Mouse (Mus musculus) brain, embryonic 14.5 days (tissue): Measurements from ENCODE around the gene Cops7b. TPM values are rescaled to one million over a fixed set of nuclear protein-coding genes. Genes with fewer than 3 reads are reported as not detected.
A peak's percentile ranks its signal among the peaks of the same experiment; 100 is the strongest.
"Not testable (repeated sequence)": the region's sequence is repeated elsewhere in the genome, so short reads cannot be mapped to it uniquely, and the experiment has no call there.

Source experiments
- DNase-seq: peaks from one replicate; pipeline ENCODE4 v3.0.0-alpha.2; 2011; ENCODE audit warnings: low read depth
- CTCF ChIP-seq: fragments of 200-500 bp; IDR thresholded peaks from 2 replicates; pipeline ENCODE4 v1.5.1; 2012; ENCODE audit warnings: inconsistent platforms, mild to moderate bottlenecking, moderate library complexity, borderline replicate concordance; ENCODE audit not compliant: insufficient read depth, insufficient read length; ENCODE audit errors: extremely low read depth
- POLR2A ChIP-seq: fragments of 200-500 bp; IDR thresholded peaks from 2 replicates; pipeline ENCODE4 v1.6.1; 2012; ENCODE audit warnings: mild to moderate bottlenecking, inconsistent platforms, borderline replicate concordance; ENCODE audit not compliant: poor library complexity, insufficient read depth, insufficient read length, severe bottlenecking; ENCODE audit errors: extremely low read depth
- polyA plus RNA-seq: library from polyadenylated mRNA; depleted of rRNA; stranded (reverse); fragments of >200 nt; gene quantifications from 2 replicates; pipeline ENCODE4 v1.2.3, GENCODE M21; 2012; rRNA removed

Gene Cops7b
- polyA plus RNA-seq, result 69.7 and 89.0 TPM in 2 replicates

DNA sequence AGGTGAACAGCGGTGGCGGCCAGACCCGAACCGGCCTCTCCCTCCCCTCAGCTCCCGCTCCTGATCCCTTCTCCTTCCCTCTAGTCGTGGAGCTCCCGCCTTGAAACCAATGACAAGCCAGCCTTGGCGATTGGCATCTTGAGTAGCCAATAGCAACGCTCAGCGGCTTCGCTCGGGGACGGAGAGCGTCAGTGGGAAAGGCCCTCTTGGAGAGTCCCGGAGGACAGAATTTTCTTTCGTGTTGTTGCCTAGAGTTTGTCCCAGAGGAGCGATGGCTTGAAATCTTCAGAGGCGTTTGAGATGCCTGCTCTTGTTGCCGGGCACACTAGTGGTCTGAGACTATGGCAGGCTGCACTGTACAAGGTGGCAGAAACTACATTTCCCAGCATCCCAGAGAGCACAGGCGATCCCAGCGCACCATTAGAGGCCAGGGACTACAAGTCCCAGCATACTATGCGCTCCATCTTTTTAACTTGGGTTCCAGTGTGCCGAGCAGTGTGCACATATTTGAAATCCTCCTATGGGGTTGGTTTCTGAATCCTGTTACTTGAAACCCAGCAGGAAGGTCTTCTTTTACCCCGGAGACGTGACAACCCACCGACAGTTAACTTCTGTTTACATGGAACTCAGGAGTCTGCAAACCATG lies at the start of gene Cops7b, which contains the start of gene Pde6d:
Cops7b (plus strand) TSS at position 454 of the 646 bp plus-strand sequence.
Pde6d (minus strand) TSS at position 179 of the 646 bp plus-strand sequence.
- peak; percentile 99 for DNase-seq
- TF ChIP-seq POLR2A, result peak; percentile 79; the same call in 1 of the 2 replicates
- TF ChIP-seq CTCF, result no peak

DNA sequence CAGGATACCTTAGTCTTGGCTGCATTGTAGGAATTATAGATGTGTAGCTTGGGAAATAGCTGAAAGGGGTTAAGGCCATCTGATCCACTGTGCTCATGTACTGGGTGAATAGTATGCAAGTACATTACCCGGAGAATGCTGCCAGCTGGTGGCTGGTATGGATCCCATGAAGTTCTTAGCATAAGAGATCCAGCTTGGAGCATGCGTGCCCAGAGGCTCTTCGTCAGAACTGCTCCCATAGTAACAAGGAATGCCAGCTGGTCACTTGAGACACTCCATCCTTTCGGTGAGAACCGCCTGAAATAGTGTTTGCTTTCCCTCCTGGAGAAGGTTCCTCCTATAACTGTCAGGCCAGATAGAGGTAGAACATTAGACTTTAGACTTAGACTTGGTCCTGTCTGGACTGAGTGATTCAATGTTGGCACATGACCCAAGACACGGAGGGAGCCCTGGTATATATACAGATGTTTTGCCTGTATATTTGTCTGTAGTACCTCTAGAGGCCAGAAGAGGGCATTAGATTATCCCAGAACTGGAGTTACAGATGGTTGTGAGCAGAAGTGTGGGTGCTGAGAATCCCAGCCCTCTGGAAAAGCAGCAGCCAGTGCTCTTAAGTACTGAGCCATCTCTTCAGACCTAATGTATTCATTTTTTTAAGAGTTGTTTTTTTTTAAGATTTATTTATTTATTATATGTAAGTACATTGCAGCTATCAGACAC lies 49.1 kb upstream of the Cops7b start:
- no peak for TF ChIP-seq POLR2A
- no peak for TF ChIP-seq CTCF
- DNase-seq, result peak; percentile 41

DNA sequence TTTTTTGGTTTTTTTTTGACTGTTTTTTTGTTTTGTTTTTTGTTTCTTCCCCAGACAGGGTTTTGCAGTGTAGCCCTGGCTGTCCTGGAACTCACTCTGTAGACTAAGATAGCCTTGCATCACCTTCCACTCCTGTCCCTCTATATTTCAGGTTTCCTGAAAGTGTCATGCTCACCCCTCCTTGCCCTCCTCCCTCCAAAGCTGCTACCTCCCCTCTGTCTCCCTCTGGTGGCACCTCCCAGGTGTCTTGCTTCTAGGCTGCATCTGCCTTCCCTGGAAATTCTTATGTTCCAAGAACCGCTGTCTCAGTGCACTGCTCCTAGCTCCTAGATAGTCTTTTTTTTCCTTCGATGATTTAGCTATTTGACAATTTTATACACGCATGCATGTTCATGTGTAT lies 44.3 kb upstream of the Cops7b start:
- peak; percentile 12 for DNase-seq
- peak; percentile 41; the same call in 1 of the 2 replicates for TF ChIP-seq CTCF
- TF ChIP-seq POLR2A, result no peak

DNA sequence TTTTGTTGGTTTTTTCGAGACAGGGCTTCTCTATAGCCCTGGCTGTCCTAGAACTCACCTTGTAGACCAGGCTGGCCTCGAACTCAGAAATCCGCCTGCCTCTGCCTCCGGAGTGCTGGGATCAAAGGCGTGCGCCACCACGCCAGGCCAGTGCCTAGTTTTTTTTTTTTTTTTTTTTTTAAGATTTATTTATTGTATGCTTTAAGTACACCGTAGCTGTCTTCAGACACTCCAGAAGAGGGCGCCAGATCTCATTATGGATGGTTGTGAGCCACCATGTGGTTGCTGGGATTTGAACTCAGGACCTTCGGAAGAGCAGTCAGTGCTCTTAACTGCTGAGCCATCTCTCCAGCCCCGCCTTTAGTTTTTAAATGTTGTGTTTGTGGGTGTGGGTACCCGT lies 43.1 kb upstream of the Cops7b start:
- not testable (repeated sequence) for DNase-seq

DNA sequence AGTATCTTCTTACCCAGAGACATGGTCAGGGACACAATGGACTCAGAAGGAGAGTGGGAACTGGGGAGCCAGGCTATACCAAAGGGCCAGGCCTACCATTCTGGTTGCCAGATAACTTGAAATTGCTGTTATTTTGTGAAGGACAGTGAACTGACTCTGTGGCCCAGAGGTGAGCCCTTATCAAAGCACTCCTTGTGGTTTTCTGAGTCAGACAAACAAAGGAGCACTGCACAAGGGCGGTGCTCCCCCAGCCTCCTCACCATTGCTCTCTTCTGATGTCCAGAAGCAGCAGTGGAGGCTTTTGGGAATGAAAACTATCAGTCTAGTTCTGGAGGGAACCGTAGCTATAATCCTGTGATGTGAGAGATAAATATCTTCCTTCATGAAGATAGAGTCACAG lies 40.1 kb upstream of the Cops7b start:
- TF ChIP-seq CTCF (no peak), POLR2A (no peak)
- DNase-seq, result no peak

DNA sequence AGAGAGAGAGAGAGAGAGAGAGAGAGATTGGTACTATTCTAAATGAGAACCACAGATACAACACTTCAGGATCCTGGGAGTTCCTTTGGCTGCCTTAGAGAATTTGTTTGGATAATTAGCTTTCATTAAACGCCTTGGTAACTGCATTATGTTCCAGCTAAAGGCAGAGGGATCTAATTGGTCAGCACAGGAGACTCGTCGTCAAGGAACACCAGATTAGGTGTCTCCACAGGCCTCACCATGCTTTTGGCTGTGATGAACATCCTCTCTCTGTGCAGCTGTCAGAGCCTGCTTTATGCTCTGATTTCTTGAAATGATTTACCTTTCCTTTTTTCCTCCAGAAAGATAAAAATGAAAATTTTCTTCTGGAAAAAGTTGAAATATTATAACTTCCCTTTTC lies 35.9 kb upstream of the Cops7b start:
- TF ChIP-seq CTCF, result no peak
- TF ChIP-seq POLR2A, result no peak
- DNase-seq, result peak; percentile 40

DNA sequence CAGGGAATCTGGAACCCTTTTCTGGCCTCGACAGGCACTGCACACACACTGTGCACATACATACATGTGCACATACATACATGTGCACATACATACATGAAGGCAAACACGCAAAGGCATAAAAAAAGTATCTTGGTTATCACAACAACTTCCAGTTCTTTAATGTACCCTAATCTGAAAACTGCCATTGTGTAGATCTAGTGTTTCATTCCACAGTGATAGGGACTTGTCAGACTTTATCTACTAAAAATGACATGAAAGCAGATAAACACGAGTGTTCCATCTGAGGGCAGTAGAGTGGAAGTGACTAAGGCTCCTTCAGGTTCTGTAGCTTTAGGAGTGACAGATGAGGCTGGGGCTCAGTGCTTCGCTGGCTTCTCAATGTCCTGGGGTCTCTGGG lies 31.4 kb upstream of the Cops7b start:
- TF ChIP-seq CTCF (no peak), POLR2A (no peak)
- no peak for DNase-seq

DNA sequence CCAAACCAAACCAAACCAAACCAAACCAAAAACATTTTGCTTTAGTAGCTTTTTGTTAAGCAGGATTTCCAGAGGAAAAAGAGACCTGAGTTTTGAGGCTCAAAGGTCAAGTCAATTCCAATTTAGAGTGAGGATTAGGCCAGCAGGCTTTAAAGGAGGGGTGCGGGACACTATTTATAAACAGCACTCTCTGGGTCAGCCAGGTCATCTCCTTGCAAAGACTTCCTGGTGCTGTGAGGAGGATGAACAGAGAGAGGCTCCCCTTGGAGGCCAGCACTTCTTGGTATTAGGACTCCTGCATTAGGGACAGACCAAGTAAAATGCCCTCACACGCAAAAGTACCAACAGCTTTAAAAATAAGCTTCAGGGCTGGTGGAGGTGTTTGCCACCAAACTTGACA lies 30.8 kb upstream of the Cops7b start:
- no peak for DNase-seq
- TF ChIP-seq POLR2A, result no peak
- TF ChIP-seq CTCF, result no peak

DNA sequence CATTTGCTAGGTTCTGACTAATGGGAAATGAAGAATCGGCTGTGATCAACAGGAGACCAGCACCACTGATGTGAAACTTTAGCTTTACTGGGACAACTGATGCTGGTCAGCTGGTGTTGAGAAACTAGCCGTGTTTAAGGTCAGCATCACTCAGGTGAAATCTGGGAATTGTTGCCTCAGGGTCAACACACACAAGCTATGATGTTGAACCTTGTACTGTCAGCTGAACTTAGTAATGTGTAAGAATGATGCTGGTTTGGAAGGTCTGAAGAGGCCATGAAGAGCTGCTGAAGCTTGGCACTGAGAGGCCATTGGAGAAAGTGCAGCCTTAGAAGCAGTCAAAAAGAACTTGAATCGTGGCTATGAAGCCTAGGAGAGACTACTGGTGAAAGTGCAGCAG lies 27.0 kb upstream of the Cops7b start:
- TF ChIP-seq CTCF, result no peak
- DNase-seq, result no peak

DNA sequence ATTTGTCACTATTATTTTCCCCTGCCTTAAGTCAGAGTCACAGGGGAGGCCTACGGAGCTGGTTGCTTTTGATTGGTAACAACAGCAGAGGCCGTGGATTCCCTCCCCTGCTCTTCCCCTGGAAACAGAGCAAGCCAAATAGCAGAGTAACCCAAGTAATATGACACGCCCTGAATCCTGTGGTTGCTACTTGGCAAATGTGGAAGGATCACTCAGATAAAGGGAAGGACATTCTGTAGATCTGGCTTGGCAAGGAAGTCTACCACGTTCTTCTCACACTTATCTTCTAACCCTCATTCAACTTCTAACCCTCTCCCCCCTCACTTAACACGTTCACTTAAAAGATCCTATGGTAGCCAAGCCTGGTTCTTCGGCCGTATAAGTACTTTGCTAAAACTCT lies 24.8 kb upstream of the Cops7b start:
- TF ChIP-seq POLR2A (no peak), CTCF (no peak)

DNA sequence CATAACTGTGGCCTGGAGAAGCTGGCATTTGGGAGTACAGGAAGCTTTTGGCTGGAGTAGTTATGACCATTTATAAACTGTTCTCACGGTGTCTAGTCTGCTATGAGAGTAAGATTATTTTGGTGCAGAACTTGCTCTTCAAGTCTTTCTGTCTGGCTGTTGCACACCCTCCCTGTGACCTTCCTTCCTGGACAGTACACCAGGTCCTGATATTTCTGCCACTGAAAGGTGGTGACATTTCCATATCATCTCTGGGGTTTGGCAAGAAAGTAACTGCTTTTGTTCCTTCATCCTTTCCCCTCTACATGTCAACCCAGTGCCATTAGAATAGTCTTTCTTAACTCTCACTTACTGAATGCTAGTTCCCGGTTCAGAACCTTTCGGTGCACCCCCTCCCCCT lies 23.5 kb upstream of the Cops7b start:
- no peak for DNase-seq
- TF ChIP-seq POLR2A (no peak), CTCF (no peak)

More for the DNA sequence above, 24.8 kb upstream of the Cops7b start:
- DNase-seq, result no peak

DNA sequence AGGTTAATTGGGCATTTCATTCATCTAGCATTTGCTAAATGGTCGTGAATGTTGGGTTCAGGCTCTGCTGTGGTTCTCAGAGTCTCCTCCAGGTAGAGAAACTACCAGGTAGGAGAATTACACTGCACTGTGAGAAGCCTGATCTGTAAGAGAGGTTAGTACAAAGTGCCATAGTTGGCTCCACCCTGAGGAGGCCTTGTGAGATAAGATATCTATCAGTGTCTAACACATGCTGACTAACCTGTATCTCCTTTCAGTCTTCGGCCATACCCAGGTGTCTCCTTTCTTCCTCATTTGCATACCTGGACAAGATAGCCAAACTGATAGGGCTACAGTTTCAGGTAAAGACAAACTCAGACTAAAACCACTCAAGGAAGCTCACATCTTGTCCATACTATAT lies 20.0 kb upstream of the Cops7b start:
- DNase-seq, result no peak
- TF ChIP-seq POLR2A (no peak), CTCF (no peak)

DNA sequence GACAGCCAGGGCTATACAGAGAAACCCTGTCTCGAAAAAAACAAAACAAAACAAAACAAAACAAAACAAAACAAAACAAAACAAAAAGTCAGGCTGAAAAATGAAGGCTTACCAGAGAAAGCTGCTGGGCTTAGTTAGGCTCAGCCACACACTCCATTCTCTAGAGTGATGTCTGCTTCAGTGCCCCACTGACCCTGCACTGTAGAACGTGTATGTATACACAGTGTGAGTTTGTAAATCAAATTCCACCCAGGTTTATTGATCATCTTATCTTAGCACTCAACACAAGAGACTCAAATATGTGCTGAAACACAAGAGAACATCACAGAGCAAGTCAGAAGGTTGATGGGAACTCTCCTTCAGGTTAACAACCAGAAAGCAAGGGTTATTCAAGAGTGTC lies 14.3 kb upstream of the Cops7b start:
- TF ChIP-seq POLR2A (no peak), CTCF (no peak)
- DNase-seq, result no peak
